Mouse (Mus musculus) urinary bladder, adult 18-20 months (tissue): ENCODE results near the gene Hacl1.
"Not testable (repeated sequence)": the region's sequence is repeated elsewhere in the genome, so short reads cannot be mapped to it uniquely, and the experiment has no call there.

Source experiments
- DNase-seq, 2 experiments: peaks; one replicate each; pipeline ENCODE4 v3.0.0; 2022; ENCODE audit warnings: low spot score in 2 of 2, mixed read lengths in 2 of 2

Hacl1 gene

DNA sequence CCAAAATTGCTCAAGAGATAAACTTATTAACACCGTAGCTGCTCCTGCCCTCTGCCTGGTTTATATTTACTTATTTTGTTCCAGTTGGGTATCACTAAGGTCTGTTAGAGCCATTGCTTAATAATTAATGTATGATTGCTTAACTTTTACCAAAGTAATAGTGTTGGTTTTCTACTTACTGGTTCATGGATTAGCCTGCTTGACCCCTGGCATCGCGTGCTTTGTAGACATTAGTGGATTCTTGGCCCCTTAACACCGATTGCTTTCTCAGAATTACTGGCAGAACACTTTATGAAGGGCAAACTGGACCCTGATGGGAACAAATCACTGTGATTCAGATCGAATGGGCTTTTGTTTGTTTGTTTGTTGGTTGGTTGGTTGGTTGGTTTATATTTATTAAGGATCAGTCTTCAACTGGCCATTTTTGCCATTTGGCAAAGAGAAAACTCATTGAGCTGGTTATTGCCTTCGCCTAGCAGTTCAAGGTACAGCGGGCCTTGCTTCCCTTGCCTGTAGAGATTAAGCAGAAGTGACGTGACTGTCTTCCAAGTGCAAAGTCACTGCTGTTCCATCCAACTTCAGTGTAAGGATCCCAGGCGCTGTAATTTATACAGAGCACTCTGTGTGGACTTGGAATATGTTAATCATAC lies 545 bp upstream of the Hacl1 start:
- no peak for DNase-seq

DNA sequence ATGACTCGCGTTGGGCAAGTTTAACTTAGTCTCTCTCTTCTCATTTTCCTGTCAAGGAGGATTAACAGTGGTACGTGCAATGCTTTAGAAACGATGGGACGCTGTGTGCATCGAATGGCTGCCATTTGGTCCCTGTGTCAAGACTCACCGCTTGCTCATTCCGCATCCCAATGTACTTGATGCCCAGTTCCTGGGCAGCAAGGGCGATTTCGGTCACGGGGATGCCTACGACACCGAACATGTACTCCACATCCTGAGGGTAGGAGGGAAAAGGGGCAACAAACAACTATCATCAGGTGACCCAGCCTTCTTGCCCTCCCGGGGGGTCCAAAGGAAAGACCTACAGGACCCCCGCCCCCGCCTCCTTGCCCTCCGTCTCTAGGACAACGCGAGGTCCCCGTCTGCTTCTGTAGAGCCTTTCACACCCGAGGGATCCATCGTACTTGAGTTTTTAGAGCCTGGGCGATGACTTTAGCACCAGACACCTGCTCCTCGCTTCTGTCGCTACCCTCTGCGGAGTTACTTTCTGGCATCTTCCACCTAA lies 668 bp downstream of the Hacl1 start, which contains the start of gene Gm49387:
TSS of gene Gm49387 (minus strand) at position 533 of the 544 bp plus-strand sequence.
- DNase-seq = peak in 1 of 2 experiments; percentile 44

DNA sequence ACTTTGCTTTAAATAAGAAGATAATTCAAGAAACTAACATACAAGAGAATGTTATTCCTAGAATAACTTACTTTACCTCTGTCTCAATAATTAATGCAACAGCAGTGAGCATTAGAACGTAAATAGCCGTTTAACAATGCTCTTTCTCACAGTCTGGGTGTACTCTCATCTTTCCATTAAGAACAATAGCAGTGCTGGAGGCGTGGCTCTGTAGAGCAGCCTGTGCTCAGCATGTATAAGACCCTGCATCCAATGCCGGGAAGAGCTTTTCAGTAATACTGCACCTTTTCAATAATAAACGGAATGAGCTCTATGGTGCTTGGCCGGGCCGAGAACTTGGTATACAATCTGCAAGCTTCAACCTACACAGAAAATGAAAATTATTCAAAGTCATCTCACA lies 10.4 kb downstream of the Hacl1 start:
- no peak for DNase-seq

DNA sequence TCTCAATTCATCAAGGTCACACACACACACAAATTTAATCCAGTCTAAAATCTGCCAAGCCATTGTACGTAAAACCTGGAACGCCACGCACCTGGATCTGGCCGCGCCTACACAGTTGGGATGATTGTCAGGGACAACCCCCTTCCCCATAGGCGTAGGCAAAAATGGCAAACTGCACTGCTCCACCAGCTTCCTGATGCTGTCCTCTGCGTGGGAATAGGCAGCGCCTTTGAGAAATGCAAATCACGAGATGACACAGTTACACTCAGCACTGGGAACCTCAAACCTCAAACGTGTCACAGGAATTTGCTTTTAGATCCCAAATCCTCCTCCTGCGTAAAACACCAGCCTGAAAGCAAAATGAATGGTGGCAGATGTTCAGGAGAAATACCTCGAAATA lies 18.3 kb downstream of the Hacl1 start:
- DNase-seq = no peak

DNA sequence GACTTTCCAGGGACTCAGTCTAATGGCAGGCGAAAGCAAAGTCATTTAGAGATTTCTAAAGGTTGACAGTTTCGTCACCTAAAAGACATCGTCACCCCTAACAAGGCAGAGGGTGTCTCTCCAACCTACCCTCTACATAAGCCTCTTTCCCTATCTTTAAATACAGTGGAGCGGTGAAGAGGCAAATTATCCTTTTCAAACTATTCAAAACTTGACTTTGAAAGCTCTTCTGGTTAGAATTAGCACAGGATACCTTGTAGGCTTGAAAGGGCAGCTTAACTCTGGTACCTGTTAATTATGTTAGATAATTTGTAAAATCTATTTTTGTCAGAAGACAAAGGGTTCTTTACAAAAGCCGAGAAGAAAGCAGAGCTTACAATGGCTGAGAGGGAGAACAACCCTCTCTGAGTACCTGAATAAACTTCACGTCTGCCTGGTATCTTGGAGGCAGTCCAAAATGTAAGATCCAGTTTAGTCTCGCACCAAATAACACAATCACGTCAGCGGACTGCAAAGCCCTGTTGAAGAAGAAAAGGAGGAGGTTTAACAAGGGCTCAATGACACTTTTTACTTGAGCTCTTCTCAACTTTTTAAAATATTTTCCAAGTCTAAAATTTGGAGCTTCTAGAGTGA lies 20.4 kb downstream of the Hacl1 start:
- no peak for DNase-seq

DNA sequence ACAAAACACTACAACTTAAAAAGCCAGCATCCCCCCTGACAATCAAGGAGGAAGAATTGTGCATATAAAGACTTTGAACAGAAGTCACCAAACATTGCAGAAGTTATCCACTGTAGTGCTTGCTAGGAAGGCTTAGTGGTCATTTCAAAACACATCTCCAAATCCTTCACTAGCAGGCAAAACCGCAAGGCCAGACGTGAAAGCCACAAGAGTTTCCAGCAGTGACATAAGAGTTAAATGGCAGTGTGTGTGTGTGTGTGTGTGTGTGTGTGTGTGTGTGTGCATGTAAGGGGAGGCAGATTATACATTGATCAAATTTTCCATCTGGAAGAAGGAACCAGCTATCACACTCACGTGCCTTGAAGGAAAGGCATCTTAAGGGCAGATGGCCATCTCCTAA lies 23.1 kb downstream of the Hacl1 start:
- DNase-seq = no peak

DNA sequence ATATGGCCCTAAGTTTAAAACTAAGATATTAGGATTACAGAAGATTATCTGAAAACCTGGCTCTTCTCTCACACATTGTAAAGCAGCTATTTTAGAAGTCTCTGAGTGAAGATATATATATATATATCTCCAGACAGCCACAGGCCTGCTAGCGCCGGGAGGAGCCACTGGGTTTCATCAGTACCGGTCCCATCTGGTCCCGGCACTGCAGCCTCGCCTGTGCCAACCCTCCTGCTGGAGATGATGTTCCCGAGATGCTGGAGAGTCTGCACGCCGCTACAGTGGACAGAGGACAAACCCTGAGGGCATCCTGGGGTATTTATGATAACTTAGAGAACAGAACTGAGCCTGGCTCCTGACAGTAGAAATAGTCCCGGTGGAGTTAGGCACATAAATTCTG lies 23.9 kb downstream of the Hacl1 start:
- no peak for DNase-seq

DNA sequence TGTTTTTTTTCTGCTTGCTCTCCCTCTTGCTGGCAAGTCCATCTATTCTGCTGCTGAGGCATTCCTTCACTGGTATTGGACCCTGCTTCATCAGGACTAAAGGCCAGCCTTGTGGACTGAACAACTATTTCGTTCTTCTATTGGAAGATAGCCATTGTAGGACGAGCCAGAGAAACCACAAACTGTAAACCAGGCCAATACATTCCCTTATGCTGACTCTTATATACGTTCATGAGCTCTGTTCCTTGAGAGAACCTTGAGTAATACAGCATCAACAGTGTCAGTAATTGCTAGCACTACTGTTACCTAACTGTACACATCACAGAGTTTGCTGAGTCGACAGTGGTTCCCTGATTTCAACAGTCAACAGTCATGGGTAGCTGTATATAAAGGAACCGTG lies 27.4 kb downstream of the Hacl1 start:
- no peak for DNase-seq

DNA sequence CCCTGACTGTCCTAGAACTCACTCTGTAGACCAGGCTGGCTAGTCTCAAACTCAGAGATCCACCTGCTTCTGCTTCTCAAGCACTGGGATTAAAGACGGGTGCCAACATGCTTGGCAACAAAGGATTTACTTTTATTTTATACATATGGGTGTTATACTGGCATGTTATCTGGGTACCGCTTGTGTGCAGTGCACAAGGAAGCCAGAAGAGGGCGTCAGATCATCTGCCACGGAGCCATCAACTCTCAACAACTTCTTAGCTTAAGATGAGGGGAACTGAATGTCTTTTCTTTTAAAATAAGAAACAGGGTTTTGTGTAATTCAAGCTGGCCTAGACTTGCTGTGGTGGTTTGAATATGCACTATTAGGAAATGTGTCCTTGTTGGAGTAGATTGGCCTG lies 29.1 kb downstream of the Hacl1 start:
- DNase-seq = no peak

DNA sequence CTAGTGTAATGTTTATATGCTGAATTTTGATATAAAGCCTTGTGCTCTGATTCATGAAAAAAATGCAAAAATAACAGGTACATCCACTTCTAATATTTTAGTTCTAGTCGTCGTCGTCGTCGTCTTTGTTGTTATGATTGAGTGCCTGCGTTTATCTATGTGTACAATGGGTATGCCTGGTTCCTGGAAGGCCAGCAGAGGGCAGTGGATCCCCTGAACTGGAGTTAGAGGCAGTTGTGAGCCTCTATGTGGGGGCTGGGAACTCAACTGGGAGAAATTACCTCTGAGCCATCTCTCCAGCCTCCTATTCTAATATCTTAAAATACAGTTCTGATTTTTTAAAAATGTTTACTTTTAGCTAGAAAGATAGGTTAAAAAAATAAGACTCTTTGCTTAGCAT lies 35.6 kb downstream of the Hacl1 start:
- no peak for DNase-seq

DNA sequence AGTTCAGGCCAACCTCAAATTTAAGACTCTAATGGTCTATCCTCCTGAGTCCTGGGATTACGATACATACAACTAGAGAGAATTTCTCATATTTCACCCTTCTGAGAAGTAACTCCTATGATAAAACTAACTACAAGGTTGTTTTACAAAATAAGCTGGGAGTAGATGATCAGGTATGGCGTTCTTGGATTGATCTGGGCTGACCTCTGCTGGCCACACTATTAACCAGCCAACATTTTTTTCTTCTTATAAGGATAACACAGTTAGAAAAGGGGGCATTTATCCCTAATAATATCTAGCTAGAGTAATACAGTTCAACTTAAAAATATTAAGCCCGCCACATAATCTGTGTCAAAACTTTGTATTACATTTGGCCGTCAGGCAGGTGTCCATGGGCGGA lies 36.2 kb downstream of the Hacl1 start:
- DNase-seq = no peak

DNA sequence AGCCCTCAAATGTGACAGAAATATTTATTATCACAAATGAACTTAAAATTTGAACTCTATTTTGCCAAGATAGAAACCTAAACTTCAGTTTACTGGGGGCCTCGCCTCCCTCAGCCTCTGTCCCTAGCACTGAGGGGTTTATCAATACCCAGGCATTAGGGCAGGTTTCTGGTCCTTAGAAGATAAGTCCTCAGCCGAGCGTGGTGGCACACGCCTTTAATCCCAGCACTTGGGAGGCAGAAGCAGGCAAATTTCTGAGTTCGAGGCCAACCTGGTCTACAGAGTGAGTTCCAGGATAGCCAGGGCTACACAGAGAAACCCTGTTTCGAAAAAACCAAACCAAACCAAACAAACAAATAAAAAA lies 38.5 kb downstream of the Hacl1 start:
- DNase-seq = not testable (repeated sequence)

DNA sequence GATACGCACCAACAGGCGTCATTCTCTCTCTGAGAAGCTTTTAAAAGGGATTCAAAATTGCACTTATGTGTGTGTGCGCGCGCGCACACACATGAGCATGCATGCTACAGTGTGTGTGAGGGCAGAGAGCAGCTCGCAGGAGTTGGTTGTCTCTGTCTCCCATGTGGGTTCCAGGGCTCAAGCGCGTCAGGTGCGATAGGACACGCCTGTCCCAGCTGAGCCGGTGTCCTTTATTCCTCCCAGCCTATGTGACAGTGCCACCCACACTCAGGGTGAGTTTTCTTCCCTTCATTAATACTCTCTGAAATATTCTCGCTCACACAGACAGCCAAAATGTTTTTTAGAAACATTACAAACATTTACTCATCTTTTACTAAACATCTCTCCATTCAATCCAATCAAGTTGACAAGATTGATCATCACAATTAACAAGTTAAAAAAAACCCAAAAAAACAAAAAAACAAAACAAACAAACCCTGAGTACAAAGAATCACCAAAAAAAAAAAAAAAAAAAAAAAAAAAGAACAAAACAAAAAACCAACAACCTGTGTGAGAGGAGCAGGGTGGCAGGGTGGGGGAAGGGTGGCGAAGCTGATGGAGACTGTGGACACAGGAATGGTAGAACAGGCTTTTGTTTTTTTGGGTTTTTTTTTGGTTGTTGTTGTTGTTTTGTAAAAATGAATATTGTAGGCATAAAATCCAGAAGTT lies 39.0 kb downstream of the Hacl1 start:
- no peak for DNase-seq

DNA sequence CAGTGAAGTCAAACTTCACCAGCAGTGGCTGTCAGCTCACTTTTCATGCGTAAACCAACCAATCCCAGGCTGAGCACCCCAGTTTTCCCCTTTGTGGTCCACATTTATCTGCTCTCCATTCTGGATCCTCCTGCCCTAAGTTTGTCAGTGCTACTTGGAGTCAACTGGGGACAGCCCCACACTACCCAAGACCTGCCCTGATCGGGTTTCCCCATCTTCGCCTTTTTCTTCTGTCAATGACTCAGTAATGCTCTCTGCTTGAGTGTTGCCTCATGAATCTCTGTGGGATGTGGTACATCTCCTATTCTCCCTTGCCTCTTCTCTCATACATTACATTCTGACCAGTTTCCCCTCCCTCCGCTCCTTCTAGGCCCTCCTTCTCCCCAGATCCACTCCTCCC lies 43.6 kb downstream of the Hacl1 start:
- no peak for DNase-seq

DNA sequence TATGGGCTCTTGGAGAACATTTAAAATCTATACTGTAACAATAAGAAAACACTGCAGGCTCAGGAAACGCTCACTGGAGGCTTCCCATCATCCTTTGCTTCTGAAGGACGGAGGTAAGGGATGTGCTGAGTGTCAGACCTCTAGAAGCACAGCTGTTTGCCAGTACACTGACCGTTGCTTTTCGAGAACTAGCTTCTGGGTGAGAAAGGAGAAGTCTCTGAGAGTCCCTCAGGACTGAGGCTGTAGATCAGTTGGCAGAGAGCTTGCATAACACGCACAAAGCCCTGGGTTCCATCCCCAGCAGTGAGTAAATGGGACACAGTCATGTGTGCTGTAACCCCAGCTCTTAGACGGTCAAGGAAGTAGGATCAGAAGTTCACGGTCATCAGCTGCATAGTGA lies 44.7 kb downstream of the Hacl1 start:
- no peak for DNase-seq

DNA sequence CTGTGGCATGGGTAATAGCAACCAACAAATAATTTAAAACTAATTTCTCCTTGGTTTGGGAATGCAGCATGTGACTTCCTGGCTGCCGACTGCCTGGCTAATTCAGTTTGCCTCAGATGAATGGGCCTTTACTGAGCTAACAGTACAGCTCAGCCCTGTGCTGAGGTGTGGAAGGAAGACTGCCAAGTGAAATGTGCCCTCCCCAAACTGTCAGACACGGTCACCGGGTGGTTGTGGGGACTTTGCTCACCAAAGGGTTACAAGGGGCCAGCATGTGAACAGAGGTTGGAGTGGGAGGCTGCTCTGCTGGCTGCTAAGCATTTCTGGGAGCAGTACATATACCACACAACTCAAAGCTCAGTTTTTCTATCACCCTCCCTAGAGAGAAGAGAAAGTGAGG lies 46.4 kb downstream of the Hacl1 start:
- DNase-seq = no peak

DNA sequence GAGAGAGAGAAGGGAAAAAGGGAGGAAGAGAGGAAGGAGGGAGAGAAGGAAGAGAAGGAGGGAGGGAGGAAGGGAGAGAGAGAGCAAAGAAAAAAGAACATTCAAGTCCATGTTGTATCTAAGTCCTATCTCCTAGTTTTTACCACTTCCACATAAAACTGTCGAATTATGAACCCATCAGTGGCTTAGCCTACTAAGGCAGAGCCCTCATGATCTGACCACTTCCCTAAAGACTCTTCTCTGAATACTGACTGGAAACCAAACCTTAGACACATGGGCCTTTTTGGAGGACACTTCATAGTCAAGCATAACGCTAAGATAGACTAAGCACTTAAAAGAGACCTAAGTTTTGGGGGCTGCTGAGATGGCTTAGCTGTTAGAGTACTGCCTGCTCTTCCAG lies 48.0 kb downstream of the Hacl1 start:
- DNase-seq = no peak

DNA sequence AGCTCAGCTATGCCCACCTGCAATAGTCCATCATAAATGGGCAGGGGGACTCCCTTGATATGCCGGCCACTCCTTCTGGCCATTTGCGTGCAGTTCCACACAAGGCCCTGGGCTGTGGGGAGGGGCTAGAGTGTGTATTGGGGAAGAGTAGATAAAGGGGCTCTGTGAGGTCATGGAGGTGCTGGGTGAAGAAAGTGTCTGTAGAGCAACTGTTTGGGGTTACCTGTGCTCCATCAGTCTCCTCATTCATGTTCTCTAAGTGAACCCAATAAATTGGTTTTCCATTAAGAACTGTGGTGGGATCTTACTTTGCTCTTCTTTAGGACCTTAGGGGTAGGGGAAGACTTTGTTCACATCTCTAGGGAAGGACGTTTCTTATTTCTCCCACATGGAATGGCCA lies 49.8 kb downstream of the Hacl1 start, which contains the start of gene Colq:
TSS of gene Colq (minus strand) at position 101 of the 400 bp plus-strand sequence.
- no peak for DNase-seq

DNA sequence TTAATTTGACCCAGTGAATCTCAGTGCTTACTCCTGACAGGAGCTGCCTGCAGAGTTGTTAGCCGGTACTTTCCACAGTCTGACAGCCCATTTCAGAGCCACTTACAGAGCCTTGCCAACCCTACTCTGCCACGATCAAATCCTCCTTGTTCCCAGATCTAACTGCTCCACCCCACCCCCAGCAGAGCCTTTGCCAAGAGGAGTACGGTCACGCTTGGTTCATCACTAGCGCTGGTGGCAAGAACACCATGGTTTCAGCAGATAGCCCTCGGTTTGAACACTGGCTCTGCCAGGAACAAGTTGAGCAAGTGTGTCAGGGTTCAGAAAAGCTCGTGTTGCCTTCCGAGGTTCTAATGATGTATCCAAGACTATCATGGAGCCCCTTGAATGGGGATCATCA lies 54.6 kb downstream of the Hacl1 start:
- DNase-seq = no peak

DNA sequence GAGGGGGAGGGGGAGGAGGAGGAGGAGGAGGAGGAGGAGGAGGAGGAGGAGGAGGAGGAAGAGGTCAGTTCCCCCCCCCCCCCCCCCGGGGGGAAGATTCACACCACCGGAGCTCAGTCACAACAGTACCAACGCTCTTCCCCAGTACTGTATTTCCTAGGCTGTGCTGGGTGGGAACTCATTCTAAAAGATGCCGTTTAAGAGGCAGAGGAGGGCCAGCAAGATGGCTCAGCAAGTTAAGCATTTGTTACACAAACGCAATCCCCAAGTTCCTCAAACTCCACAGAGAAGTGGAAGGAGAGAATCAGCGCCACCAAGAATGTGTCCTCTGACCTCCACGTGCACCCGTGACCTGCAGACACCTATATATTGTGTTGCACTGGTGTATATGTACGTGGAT lies 58.0 kb downstream of the Hacl1 start:
- DNase-seq = no peak

DNA sequence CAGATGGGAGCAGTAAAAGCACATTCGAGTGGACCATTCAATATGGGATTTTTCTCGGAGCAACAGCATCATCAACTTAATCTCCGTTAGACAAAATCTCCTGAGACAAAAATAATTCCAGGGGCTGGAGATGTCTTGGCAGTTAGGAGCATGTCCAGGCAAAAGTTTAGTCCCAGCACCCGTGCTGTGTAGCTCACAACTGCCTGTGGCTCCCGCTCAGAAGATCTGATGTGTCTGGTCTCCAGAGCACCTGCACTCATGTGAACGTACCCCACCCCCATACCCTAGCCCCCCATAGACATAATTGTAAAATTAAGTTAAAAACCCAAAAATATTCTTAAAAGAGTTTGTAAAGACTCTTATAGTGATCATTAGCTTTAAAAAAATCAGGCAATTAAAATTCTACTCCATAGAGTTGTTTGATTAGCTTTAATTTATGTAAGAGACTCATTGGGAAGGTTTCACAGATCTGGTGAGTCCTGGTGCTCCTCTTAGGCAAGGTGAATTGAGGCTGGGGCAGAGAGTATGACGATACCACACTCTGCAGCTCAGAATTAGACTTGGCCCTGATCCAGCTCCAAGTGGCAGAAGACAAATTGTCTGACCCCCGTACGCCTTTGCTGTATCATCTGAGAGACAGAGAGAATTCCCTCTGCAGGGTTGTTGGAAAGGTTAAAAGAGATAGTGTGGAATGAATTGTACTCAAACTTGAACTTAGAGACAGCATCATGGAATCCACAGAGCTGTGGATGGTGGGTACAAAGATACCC lies 62.9 kb downstream of the Hacl1 start:
- no peak for DNase-seq
